17 mouse cellular contexts compared by ENCODE assay signal in the genomic region with DNA sequence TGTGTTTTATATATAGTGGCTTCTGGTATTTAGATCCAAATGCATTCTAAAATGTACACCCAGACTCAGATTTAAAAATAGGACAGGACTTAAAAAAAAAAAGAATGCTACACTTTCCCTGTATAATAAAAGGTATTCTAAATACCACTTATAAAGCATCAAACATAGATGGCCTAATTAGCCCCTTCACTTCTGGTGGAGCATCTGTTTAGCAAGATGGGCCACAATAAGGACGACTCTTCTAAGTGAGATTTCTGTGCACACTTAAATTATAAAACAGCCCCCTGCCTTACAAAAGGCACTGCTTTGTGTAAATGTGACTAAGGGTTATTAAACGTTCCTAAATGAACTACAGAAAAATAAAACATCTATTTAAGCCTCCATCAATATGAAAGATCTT.
"Had no signal": no experiment of that assay in that cellular context is flagged by ENCODE, and none has a peak within 500 bp of the region (broad histone marks: within the 10 kb centered on the region; RNA-seq: fewer than 3 reads in every experiment).

No protein-coding gene starts in this region.

- H3K9me3 ChIP-seq: midbrain, embryonic 10.5 days; midbrain, embryonic 12.5 days; neural tube, embryonic 12.5 days had no signal

- H3K9ac ChIP-seq: lung, embryonic 14.5 days; midbrain, embryonic 12.5 days; neural tube, embryonic 12.5 days had no signal

- DNase-seq: lung, adult 18-20 months; lung, embryonic 14.5 days; lung, postnatal 10 days; lung, postnatal 4 days; midbrain, embryonic 14.5 days; retina, postnatal 1 day; right cerebral cortex, adult 18-20 months; right cerebral cortex, postnatal 25 days; right cerebral cortex, postnatal 4 days; spleen, adult 18-20 months; thymus, adult 18-20 months; thymus, postnatal 14 days; thymus, postnatal 4 days had no signal

- H3K4me2 ChIP-seq: lung, embryonic 14.5 days; midbrain, embryonic 12.5 days; neural tube, embryonic 12.5 days had no signal

- H3K27ac ChIP-seq: midbrain, embryonic 10.5 days; midbrain, embryonic 12.5 days; neural tube, embryonic 12.5 days had no signal

- H3K36me3 ChIP-seq: midbrain, embryonic 10.5 days; midbrain, embryonic 12.5 days; neural tube, embryonic 12.5 days had no signal

- H3K27me3 ChIP-seq: neural tube, embryonic 12.5 days had no signal

- ATAC-seq: midbrain, embryonic 16.5 days had no signal

- H3K4me3 ChIP-seq: midbrain, embryonic 10.5 days; midbrain, embryonic 12.5 days; neural tube, embryonic 12.5 days had no signal
